ENCODE assay signal across 8 mouse cellular contexts in genomic region chr2:130294936-130295277, GRCm38 (mm10). TPM values are rescaled to one million over a fixed set of nuclear protein-coding genes. Genes with fewer than 3 reads are reported as not detected.
DNase-seq lines count a peak whose midpoint lies in the region; ATAC-seq and TF ChIP-seq lines count a peak whose summit lies in the region.

TSS of gene Ebf4 (plus strand) at chr2:130295169.

- TF ChIP-seq CTCF in left cerebral cortex, adult 2 months (IDR thresholded peaks at IDR 0.05) = no peak
- TF ChIP-seq CTCF in liver, postnatal 0 days (IDR thresholded peaks at IDR 0.05; ENCODE audit: low read depth) = no peak

- no peaks in the 10 kb centered on the region for H3K27me3 ChIP-seq in forebrain, embryonic 16.5 days (replicated peaks; ENCODE audit: control insufficient read depth, insufficient read depth, low read length)
- peaks cover 64% of the 10 kb centered on the region for H3K27me3 ChIP-seq in liver, postnatal 0 days (ENCODE audit: insufficient read depth, low read length)

- H3K27ac ChIP-seq in left cerebral cortex, adult 2 months = peak within 1 kb of the TSS; percentile 54; the same call in 1 of the 2 replicates
- peak within 1 kb of the TSS; percentile 65 for H3K27ac ChIP-seq in forebrain, embryonic 16.5 days (ENCODE audit: low read length)
- no peak within 1 kb of the TSS for H3K27ac ChIP-seq in liver, postnatal 0 days (ENCODE audit: low read depth)

- peak within 1 kb of the TSS; percentile 61 for H3K4me3 ChIP-seq in left cerebral cortex, adult 2 months
- H3K4me3 ChIP-seq in forebrain, embryonic 16.5 days (replicated peaks; ENCODE audit: low read length) = peak within 1 kb of the TSS; percentile 70
- peak within 1 kb of the TSS; percentile 56 for H3K4me3 ChIP-seq in liver, postnatal 0 days (ENCODE audit: low read depth, low read length)

- no peak for TF ChIP-seq EP300 in liver, postnatal 0 days (IDR thresholded peaks at IDR 0.05; ENCODE audit: low read depth)

- H3K9ac ChIP-seq in forebrain, embryonic 16.5 days (replicated peaks; ENCODE audit: low read depth, low read length) = peak within 1 kb of the TSS; percentile 87
- peak within 1 kb of the TSS; percentile 17; the same call in 1 of the 2 replicates for H3K9ac ChIP-seq in liver, postnatal 0 days (replicated peaks)

- H3K36me3 ChIP-seq in forebrain, embryonic 16.5 days (ENCODE audit: control insufficient read depth, insufficient read depth) = no peaks in the 10 kb centered on the region
- H3K36me3 ChIP-seq in liver, postnatal 0 days (replicated peaks; ENCODE audit: insufficient read depth, low read length) = no peaks in the 10 kb centered on the region

- ATAC-seq in forebrain, embryonic 16.5 days = peak; percentile 70
- no peak for ATAC-seq in liver, postnatal 0 days

- peak within 1 kb of the TSS; percentile 69 for H3K4me2 ChIP-seq in forebrain, embryonic 16.5 days (ENCODE audit: low read length)
- H3K4me2 ChIP-seq in liver, postnatal 0 days (ENCODE audit: low read depth, low read length) = peak within 1 kb of the TSS; percentile 76

- WGBS in forebrain, embryonic 16.5 days = 0% methylated on average over 22 of the region's 39 CpGs
- WGBS in liver, postnatal 0 days (ENCODE audit: insufficient replicate concordance) = 0% methylated on average over 12 of the region's 39 CpGs

- no peaks in the 10 kb centered on the region for H3K9me3 ChIP-seq in forebrain, embryonic 16.5 days (ENCODE audit: control insufficient read depth, low read length)
- H3K9me3 ChIP-seq in liver, postnatal 0 days (ENCODE audit: low read length) = no peaks in the 10 kb centered on the region

- DNase-seq in left cerebral cortex, adult 2 months (ENCODE audit: extremely low spot score in 1 of 2, low spot score in 2 of 2) = peak; percentile 32 to 46
- DNase-seq in left cerebral cortex, adult 18-20 months (ENCODE audit: low spot score in 2 of 2) = no peak
- DNase-seq in brain, adult 2 months (ENCODE audit: low read depth, low spot score) = peak; percentile 35
- DNase-seq in induced T-regulatory cell, adult 2 months (ENCODE audit: low read depth) = peak; percentile 22
- DNase-seq in liver, postnatal 0 days = peak; percentile 31
- DNase-seq in ovary, postnatal 36 days (ENCODE audit: low spot score) = peak; percentile 66
- no peak for DNase-seq in natural killer cell, adult 2 months (ENCODE audit: low spot score in 2 of 2)

- H3K4me1 ChIP-seq in forebrain, embryonic 16.5 days (replicated peaks; ENCODE audit: control insufficient read depth, insufficient read depth, low read length) = peaks cover 20% of the 10 kb centered on the region
- peaks cover 2% of the 10 kb centered on the region; the same call in 1 of the 2 replicates for H3K4me1 ChIP-seq in liver, postnatal 0 days (ENCODE audit: insufficient read depth)

- intact Hi-C loops in left cerebral cortex, adult 2 months (cut with DNase I) = no loop called here

RNA-seq across cellular contexts. Expression of gene Ebf4, which starts in this region (rescaled TPM):
- 1 to 10 TPM; 9.7 to 9.8 TPM for total RNA-seq in left cerebral cortex, adult 2 months (2021)
- 1 to 10 TPM; 7.4 to 8.2 TPM for total RNA-seq in left cerebral cortex, adult 18-20 months (2021)
- 2.7 and 3.7 TPM in 2 replicates for polyA plus RNA-seq in forebrain, embryonic 16.5 days (2015; fragmentation: Nextera tagmentation; extraction: Ambion mirVana)
- 0.08 and 0.11 TPM in 2 replicates for polyA plus RNA-seq in liver, postnatal 0 days (2015; fragmentation: Nextera tagmentation; extraction: Ambion mirVana)

Comparison
In these comparisons a context has a peak if more than half of its experiments do, and no peak if none do; other contexts are left out.
1. DNase-seq: peak in left cerebral cortex, adult 2 months (2 of 2), brain, adult 2 months (single experiment), induced T-regulatory cell, adult 2 months (single experiment) and ovary, postnatal 36 days (single experiment); none in left cerebral cortex, adult 18-20 months (0 of 2) and natural killer cell, adult 2 months (0 of 2).
2. Peak in DNase-seq, H3K4me3 ChIP-seq, H3K9ac ChIP-seq and H3K4me2 ChIP-seq in liver, postnatal 0 days; RNA of the gene not detected or under 1 TPM.
3. Peak in every context shown above with its lines, with median percentiles within 50 percentile points of each other: H3K4me3 ChIP-seq.